Mouse (Mus musculus): ENCODE data around the gene Asb2.
A peak's percentile ranks its signal among the peaks of the same experiment; 100 is the strongest.

Asb2 gene

DNA sequence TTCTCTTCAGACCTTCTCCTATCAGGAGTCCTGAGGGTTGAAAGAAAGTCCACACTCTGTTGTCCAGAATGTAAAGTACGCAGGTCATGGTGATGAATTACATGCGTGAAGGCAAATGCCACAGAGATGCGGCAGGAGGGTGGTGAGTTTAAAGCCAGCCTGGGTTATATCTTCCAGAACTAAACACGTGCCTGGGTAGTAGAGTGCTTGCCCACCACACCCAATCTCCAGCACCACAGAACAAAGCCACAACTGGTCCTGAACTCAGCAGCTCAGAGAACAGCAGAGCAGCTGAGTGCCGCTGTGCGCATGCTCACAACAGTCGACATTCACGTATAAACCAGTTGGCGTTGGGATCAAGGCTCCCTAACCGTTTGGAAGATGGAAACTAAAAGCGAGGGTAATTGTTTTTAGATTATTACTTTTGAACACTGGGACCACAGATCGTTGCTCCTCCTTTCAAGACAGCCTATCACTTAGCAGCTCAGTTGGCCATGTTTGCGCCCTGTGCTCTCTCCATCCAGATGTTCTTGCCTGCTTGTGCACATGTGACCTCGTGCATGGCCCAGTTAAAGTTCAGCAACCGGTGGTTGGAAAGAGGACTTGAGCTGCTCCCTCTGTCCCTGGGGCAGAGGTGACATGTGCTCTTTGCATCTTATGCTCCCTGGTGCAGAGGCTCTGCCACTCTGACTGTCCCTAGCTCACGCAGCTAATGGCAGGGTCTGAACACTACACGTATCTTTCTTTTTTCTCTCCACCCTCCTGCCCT is 5.9 kb upstream of the Asb2 start:
- DNase-seq (ENCODE audit: low spot score in 2 of 2): no peak

DNA sequence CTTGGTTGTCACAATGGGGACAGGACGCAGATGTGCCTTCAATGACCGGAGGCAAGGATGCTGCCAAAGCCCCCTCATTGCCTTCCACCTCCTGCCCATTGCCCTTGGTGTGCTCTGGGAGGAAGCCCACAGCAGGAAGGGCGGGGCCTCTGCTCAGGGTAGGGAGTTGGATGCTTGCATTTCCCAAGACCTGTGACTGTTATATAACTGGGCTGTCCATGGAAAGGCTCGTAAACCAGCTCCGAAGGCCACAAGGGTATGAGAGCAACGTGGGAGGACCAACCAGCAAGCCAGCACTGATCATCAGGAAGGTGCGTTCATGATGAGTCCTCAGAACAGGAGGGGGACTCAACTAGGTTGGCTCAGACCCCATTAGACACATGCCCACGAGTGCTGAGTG is 5.0 kb upstream of the Asb2 start:
- DNase-seq (ENCODE audit: low spot score in 2 of 2): no peak

- DNase-seq (ENCODE audit: low spot score in 2 of 2): no peak
Observed at GRCm38 (mm10) chr12:103358951-103359801, 3.4 kb upstream of the Asb2 start.

- DNase-seq (ENCODE audit: low spot score in 2 of 2): no peak
Observed at GRCm38 (mm10) chr12:103358216-103358615, 2.4 kb upstream of the Asb2 start.

DNA sequence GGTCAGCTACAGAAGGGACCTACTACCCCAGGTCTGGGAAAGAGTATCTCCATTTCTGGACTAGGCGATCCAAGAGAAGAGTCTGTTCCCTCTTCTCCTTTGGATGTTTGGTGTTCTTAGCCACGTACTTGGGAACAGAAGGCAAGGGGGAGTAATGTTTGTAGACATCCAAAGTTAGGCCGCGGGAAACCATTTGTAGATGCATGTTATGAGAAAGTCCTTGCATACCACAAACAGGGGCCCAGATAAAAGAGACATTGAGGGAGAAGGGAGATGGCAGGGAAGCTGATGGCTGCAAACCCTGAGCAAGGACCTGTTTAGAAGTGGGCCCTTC is 581 bp upstream of the Asb2 start:
- no peak for DNase-seq (ENCODE audit: low spot score in 2 of 2)

DNA sequence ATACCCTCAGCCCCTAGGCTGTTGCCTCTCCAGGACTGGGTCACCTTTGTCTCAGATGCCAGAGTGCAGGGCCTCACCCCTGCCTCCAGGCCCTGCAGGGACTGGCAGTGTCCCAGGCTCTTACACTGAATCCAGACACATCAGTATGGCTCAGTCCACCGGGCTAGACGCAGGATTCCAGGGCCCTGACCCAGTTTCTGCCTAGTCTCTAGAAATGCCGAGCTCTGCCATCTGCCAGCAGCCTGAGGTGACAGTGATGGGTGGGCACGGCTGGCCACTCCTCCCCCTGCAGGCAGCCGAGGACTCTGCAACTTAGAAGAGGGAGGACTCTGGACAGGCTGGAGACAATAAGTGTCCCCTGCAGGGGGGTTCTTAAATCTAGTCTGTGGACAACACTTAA is 2.3 kb downstream of the Asb2 start:
- DNase-seq (ENCODE audit: low spot score in 2 of 2): no peak

DNA sequence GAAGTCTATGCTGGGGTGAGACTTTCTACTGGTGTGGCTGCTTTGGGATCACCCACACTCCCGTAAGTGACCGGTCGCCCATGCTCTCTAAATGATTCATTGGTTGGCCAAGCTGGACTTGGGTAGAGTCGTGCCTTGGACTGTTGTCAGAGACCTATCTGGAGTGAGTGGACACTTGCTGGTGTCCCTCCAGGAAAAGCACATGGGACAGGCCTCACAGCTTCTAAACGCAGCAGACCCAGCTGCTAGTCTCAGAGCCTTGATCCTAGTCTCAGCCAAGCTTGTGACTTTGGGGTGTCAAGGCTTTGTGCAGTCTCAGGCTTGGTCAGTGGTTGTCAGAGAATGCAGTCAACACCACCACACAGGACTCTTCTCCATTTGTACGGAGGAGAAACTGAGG is 3.1 kb downstream of the Asb2 start:
- no peak for DNase-seq (ENCODE audit: low spot score in 2 of 2)

GRCm38 (mm10) chr12:103348506-103348905 is 7.3 kb downstream of the Asb2 start:
- peak; percentile 66 to 86 for DNase-seq (ENCODE audit: low spot score in 2 of 2)

GRCm38 (mm10) chr12:103347406-103347805 is 8.4 kb downstream of the Asb2 start:
- no peak for DNase-seq (ENCODE audit: low spot score in 2 of 2)

DNA sequence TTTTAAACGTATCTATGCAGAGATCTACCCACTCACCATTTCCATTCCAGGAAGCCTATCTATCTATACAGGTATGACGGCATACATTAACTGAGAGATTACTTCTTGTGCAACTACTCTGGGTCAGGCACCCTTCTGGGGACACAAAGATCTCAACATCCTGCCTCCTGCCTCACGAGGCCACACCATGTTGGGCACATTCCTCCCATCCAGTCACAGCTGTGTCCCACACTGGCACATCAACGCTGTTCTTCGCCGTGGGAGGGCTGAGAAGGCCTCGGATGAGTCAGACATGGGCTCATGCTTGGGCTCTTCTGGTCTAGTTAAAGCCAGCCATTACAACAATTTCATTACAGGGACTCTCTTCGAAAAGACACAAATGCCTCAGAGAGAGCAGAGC is 8.9 kb downstream of the Asb2 start:
- no peak for DNase-seq (ENCODE audit: low spot score in 2 of 2)

DNA sequence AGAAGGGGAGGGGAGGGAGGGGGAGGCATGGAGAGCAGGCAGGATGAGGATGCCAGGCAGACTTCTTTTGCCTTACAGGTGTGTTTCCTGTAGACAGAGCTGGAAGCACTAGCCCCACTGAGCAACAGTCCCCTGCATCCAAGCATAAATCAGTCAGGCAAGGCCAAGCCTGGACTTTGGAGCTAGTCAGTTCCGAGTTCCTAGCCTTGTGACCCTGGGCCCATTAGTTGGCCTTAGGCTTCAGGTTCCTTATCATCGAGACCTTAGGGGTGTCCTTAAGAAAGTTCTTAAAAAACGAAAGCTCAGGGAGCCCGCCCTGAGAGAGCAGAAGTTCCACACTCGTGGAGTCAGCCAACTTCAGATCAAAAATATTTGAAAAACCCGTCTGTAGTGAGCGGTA is 10.9 kb downstream of the Asb2 start:
- DNase-seq (ENCODE audit: low spot score in 2 of 2): no peak

- no peak for DNase-seq (ENCODE audit: low spot score in 2 of 2)
Observed at GRCm38 (mm10) chr12:103343456-103343855, 12.3 kb downstream of the Asb2 start.

GRCm38 (mm10) chr12:103341212-103341611 is 14.6 kb downstream of the Asb2 start:
- DNase-seq (ENCODE audit: low spot score in 2 of 2): no peak

GRCm38 (mm10) chr12:103338162-103338798 is 17.5 kb downstream of the Asb2 start:
- DNase-seq (ENCODE audit: low spot score in 2 of 2): no peak

- no peak for DNase-seq (ENCODE audit: low spot score in 2 of 2)
Observed at GRCm38 (mm10) chr12:103336766-103337165, 19.0 kb downstream of the Asb2 start.

DNA sequence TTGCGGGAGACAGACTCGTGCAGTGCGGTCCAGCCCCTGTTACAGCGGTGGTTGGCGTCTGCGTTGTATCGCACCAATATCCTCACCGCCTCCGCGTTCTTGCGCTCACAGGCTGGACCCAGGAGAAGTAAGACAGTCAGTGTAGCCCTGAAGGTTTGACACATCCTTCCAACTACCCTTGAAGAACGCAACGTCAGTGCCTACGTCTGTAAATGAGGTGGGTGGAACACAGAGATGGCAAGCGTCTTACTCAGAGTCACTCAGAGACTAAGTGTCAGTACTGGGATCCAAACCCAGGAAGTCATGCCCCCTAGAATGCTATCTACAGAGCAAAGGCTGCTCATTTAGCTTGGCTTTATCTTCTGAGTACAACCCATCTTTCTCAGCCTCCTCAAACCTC is 22.4 kb downstream of the Asb2 start:
- no peak for DNase-seq (ENCODE audit: low spot score in 2 of 2)

GRCm38 (mm10) chr12:103332879-103333278 is 22.9 kb downstream of the Asb2 start:
- no peak for DNase-seq (ENCODE audit: low spot score in 2 of 2)

DNA sequence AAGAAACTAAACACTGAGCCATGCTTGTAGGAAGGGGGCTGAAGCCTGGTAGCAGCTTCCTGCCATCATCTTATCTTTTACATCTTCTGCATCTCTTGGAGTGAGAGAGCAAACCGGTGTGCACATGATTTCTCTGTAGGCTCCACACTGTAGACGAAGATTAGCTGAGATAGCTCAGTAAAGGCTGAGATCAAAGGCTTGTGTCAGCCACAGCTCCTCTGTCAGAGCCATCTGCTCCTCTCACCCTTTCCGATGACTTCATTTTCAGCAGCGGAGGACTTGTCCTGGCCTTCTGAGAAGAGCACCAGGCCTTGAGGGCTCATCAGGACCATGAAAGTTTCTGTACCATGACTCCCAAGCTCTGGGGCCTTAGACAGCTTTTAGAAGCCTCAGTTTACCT is 24.3 kb downstream of the Asb2 start:
- DNase-seq (ENCODE audit: low spot score in 2 of 2): no peak

GRCm38 (mm10) chr12:103328448-103329191 is 27.2 kb downstream of the Asb2 start:
- DNase-seq (ENCODE audit: low spot score in 2 of 2): no peak

DNA sequence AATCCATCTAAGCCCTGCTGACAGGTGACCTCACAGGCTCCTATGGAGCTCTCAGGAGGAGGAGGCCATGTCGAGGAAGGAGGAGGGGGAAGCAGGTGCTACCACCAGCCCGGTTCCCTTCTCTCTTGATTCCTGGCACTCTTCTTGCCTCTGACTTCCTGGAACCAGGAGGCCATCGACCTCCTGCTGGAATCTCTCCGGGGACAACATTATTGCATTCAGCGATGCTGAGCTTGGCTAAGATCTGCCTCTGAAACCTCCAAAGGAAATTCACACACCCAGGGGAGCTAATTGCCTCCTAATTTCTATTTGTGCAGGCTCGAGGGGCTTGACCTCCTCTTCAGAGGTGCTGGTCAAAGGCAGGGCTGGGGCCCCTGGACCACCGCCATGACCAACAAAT is 28.7 kb downstream of the Asb2 start:
- no peak for DNase-seq (ENCODE audit: low spot score in 2 of 2)

- no peak for DNase-seq (ENCODE audit: low spot score in 2 of 2)
Observed at GRCm38 (mm10) chr12:103326569-103326968, 29.2 kb downstream of the Asb2 start.
